Mouse (Mus musculus) embryonic facial prominence, embryonic 11.5 days (tissue): ENCODE measurements at regions not wholly inside any gene's neighbourhood (a gene's known extent, or its start where the extent isn't known, plus 50 kb on each side); places are given as distances from the start of the nearest gene placed in this dataset.
A peak's percentile ranks its signal among the peaks of the same experiment; 100 is the strongest.

Source experiments
- ATAC-seq: fragments of 200-750 bp; cut with Nextera tagmentation; replicated peaks from 2 replicates; pipeline ENCODE4 v1.8.0; 2017; ENCODE audit warnings: low read depth; ENCODE audit not compliant: insufficient number of reproducible peaks, low FRiP score, low TSS enrichment
- DNase-seq: peaks from one replicate; pipeline ENCODE4 v3.0.0-alpha.2; 2015; ENCODE audit warnings: low spot score
- H3K27ac ChIP-seq: fragments of 300-500 bp; sonication (generic); replicated peaks from 2 replicates; pipeline ENCODE4 v1.5.1; 2014; ENCODE audit warnings: mild to moderate bottlenecking, low read depth, low read length, control low read depth
- H3K27me3 ChIP-seq: fragments of 300-500 bp; sonication (generic); 2 replicates; pipeline ENCODE4 v1.6.1; 2014; ENCODE audit warnings: mild to moderate bottlenecking, low read length, moderate library complexity, mixed read lengths; ENCODE audit not compliant: control insufficient read depth, insufficient read depth
- H3K36me3 ChIP-seq: fragments of 300-500 bp; sonication (generic); replicated peaks from 2 replicates; pipeline ENCODE4 v1.6.1; 2014; ENCODE audit warnings: low read depth, mild to moderate bottlenecking, low read length, moderate library complexity, mixed read lengths; ENCODE audit not compliant: control insufficient read depth, insufficient read depth
- H3K4me1 ChIP-seq: fragments of 300-500 bp; sonication (generic); 2 replicates; pipeline ENCODE4 v1.6.1; 2014; ENCODE audit warnings: low read length, mixed read lengths; ENCODE audit not compliant: control insufficient read depth, insufficient read depth
- H3K4me2 ChIP-seq: fragments of 300-500 bp; sonication (generic); 2 replicates; pipeline ENCODE4 v1.6.1; 2014; ENCODE audit warnings: low read depth, mild to moderate bottlenecking, control low read depth, low read length, moderate library complexity
- H3K4me3 ChIP-seq: fragments of 300-500 bp; sonication (generic); 2 replicates; pipeline ENCODE4 v1.5.1; 2014; ENCODE audit warnings: low read depth, low read length, control low read depth
- H3K9ac ChIP-seq: fragments of 300-500 bp; sonication (generic); replicated peaks from 2 replicates; pipeline ENCODE4 v1.6.1; 2014; ENCODE audit warnings: mild to moderate bottlenecking, control low read depth, low read length
- H3K9me3 ChIP-seq: fragments of 300-500 bp; sonication (generic); replicated peaks from 2 replicates; pipeline ENCODE4 v1.6.1; 2016; ENCODE audit warnings: mild to moderate bottlenecking, low read length, inconsistent platforms, mixed read lengths; ENCODE audit not compliant: control insufficient read depth
- whole genome bisulfite sequencing: fragments of 180-500 bp; shearing (Covaris S2); extraction: QIAGEN DNeasy Blood & Tissue Kit; methylation state at CpG from one replicate; pipeline ENCODE4 v1.1.7; 2014; 5-methylcytosine and 5-hydroxymethylcytosine counted together

DNA sequence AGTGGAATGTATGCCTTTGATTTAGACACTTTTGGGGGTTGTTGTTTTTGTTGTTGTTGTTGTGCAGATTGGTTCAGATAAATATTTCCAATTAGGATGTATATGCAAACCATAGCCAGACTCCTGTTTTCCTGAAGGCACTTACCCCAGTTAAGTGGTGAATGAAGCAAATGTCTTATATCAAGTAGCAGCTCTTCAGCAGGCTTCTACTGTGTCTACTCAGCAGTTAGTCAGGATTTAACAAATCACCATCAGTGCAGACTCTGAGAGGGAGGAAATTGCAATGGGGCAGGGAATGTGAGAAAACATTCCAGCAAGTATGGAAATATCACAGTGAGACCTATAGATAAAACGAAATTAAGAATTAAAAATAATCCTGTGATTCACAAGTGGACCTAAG lies 282.7 kb downstream of the Fam84a start:
- WGBS, result 62% methylated on average over 1 of the region's 1 CpGs
- no peak overlapping the region for H3K4me2 ChIP-seq
- no peak for DNase-seq

DNA sequence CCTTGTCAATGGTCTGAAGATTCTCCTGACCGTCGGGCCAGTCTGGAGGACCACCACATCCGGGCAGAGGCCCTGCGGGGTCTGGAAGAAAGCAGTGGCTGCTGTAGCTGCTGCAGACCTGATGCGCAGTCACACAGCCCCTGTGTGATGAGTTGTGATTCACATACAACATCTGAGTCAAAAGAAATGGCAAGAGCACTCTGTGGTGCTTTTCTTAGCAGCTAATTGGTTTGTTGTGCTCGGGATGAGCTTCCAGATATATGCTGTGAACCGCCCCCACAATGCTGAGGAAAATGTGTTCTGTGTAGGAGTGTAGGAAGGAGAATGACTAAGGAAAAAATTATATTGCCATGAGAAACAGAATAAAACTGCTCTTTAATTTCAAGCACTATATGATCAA lies 290.6 kb downstream of the Fam84a start:
- 92% methylated on average over 7 of the region's 7 CpGs for WGBS
- H3K4me1 ChIP-seq, result no peaks in the 10 kb centered on the region
- H3K9me3 ChIP-seq, result no peaks in the 10 kb centered on the region
- DNase-seq, result no peak
- no peak overlapping the region for H3K9ac ChIP-seq
- H3K27ac ChIP-seq, result no peak overlapping the region
- no peaks in the 10 kb centered on the region for H3K36me3 ChIP-seq
- no peak for ATAC-seq
- H3K27me3 ChIP-seq, result no peaks in the 10 kb centered on the region
- H3K4me3 ChIP-seq, result no peak overlapping the region
- no peak overlapping the region for H3K4me2 ChIP-seq

More for the DNA sequence above, 282.7 kb downstream of the Fam84a start:
- no peaks in the 10 kb centered on the region for H3K27me3 ChIP-seq
- H3K27ac ChIP-seq, result no peak overlapping the region
- ATAC-seq, result no peak
- H3K4me1 ChIP-seq, result no peaks in the 10 kb centered on the region
- H3K36me3 ChIP-seq, result no peaks in the 10 kb centered on the region
- H3K9me3 ChIP-seq, result no peaks in the 10 kb centered on the region
- H3K9ac ChIP-seq, result no peak overlapping the region
- H3K4me3 ChIP-seq, result no peak overlapping the region

DNA sequence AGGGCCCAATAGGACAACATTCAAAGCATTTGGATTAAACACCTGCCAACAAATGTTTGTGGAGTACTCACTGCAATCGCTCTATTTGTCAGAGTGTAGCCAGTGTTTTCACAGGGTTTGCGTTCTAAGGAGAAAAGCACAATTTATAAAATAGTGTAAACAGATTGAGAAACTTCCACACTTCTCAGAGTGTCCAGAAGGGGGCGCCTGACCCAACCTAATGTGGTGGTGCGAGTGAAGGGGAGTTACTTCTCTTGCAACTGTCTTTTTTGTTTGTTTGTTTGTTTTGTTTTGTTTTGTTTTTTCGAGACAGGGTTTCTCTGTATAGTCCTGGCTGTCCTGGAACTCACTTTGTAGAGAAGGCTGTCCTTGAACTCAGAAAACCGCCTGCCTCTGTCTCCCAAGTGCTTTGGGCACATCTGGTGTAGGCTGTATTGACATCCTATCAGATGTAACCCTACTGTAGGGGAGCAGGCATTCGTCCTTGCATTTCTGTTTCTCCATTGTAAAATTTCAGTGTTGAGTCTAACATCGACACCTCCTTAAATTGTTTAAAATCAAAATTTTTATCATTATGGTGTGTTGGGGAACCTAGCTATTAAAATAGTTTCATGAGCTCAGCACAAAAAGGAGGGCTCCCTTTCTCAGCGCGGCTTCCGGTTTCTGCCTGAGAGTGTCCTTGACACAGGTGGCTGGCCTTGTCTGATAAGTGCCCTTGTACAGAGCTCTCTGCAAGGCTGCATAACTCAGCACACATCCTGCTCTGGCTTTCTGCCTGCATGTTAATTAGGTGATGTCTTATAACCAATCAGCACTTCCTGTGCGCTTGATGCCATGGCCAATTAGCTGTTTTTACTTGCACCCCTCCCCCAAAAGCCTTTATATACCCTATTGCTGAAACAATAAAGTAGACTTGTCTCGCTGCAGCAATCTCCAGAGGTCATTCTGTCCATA lies 307.0 kb downstream of the Fam84a start:
- WGBS, result 61% methylated on average over 13 of the region's 13 CpGs
- no peaks in the 10 kb centered on the region for H3K36me3 ChIP-seq
- H3K27ac ChIP-seq, result no peak overlapping the region
- H3K4me2 ChIP-seq, result no peak overlapping the region
- ATAC-seq, result no peak
- no peak overlapping the region for H3K4me3 ChIP-seq
- H3K27me3 ChIP-seq, result no peaks in the 10 kb centered on the region
- no peak overlapping the region for H3K9ac ChIP-seq
- no peaks in the 10 kb centered on the region for H3K4me1 ChIP-seq
- DNase-seq, result peak; percentile 49
- no peaks in the 10 kb centered on the region for H3K9me3 ChIP-seq

DNA sequence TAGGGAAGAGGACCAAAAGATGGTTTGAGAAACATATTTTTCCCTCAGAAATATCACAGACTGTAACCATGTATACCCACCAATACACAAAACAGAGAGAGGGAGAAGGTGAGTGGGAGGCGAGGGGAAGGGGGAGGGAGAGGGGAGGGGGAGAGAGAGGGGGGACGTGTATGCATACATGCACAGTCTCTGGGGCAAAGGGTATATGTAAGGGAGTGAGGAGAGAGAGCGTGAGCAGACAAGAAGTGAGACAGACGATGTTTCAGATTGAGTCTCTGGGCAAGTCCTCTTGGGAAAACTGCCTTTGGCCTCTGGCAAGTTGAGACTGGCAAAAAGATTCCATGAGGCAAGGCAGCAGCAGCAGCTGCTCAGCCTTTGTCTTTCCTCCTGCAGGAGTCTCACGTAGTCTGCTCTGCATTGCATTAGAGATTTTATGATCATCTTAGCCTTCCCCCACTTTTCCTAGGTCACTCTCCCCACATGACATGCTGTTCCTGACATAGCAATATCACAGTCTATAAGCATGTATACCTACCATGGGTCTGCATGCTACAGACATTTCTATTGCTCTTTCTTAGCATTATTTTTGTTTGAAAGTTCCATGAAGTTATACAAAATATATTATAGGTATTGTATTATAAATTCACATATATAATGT lies 308.3 kb downstream of the Fam84a start:
- WGBS, result 47% methylated on average over 4 of the region's 5 CpGs
- no peak for ATAC-seq

DNA sequence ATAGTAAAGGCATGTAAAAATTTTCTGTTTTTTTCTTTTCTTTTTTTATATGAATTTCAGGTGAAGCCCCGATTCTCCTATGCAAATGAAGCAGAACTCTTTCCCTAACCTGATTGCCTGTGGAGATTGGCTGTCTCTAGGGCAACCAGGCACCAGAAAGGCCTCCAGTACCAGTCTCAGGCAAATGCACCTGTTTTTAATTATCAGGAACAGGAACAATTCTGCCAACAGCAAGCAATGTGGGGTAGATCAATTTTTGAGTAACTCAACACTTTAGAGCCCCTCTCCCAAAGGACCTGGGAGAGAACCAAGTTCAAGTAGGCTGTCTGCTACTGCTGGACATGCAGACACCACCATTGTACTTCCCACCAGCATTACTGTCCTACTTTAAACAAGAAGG lies 310.6 kb downstream of the Fam84a start:
- Histone ChIP-seq H3K36me3 (no peaks in the 10 kb centered on the region), H3K4me2 (no peak overlapping the region), H3K4me1 (no peaks in the 10 kb centered on the region), H3K9me3 (no peaks in the 10 kb centered on the region), H3K4me3 (no peak overlapping the region), H3K9ac (no peak overlapping the region), H3K27ac (no peak overlapping the region), H3K27me3 (no peaks in the 10 kb centered on the region)
- ATAC-seq (no peak), DNase-seq (peak; percentile 55)
- 62% methylated on average over 1 of the region's 1 CpGs for WGBS

More for the DNA sequence above, 308.3 kb downstream of the Fam84a start:
- Histone ChIP-seq H3K9me3 (no peaks in the 10 kb centered on the region), H3K27me3 (no peaks in the 10 kb centered on the region), H3K4me3 (no peak overlapping the region), H3K9ac (no peak overlapping the region), H3K27ac (no peak overlapping the region), H3K36me3 (no peaks in the 10 kb centered on the region), H3K4me1 (no peaks in the 10 kb centered on the region), H3K4me2 (no peak overlapping the region)
- DNase-seq, result peak; percentile 29

DNA sequence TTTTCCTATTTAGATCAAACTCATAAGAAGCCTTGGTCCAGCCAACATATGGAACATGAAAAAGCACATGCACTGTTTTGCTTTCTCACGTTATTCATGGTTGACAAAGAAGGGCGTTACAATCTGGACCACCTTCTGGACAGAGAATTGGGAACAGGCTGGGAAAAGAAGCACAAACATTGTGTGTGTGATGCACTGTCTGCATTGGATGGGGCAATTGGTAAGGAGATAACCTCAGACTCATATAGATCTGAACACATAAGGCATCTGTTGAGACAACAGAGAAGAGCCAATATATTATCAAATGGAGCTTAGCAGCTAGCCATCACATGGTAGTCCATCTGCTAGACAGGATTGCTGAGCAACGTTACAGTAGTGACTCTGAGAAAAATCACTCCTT lies 317.1 kb downstream of the Fam84a start:
- 77% methylated on average over 3 of the region's 3 CpGs for WGBS
- ATAC-seq (no peak), DNase-seq (no peak)
- no peak overlapping the region for H3K4me2 ChIP-seq
- no peak overlapping the region for H3K4me3 ChIP-seq
- no peak overlapping the region for H3K27ac ChIP-seq
- no peaks in the 10 kb centered on the region for H3K9me3 ChIP-seq
- no peaks in the 10 kb centered on the region for H3K27me3 ChIP-seq
- H3K36me3 ChIP-seq, result no peaks in the 10 kb centered on the region
- no peaks in the 10 kb centered on the region for H3K4me1 ChIP-seq
- H3K9ac ChIP-seq, result no peak overlapping the region

DNA sequence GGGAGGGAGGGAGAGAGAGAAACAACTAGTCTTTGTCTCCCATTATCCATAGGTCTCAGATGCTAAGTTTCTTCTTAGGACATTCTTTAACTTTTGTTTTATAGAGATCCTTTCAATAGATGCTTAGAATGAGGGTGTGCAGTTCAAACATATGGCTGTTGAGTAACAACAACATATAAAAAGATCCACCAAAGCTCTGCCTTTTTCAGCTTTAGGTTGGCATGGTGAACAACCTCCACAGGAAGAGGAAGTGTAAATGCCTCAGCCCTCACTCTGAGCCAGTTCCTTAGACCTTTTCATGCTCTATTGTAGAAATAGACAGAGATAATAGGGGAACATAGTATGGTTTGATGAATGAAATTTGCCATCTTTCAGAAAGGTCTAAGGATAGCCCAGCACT lies 326.0 kb downstream of the Fam84a start:
- ATAC-seq (no peak), DNase-seq (no peak)
- H3K27ac ChIP-seq, result no peak overlapping the region
- H3K36me3 ChIP-seq, result no peaks in the 10 kb centered on the region
- no peak overlapping the region for H3K9ac ChIP-seq
- H3K4me1 ChIP-seq, result no peaks in the 10 kb centered on the region
- no peaks in the 10 kb centered on the region for H3K9me3 ChIP-seq
- H3K4me3 ChIP-seq, result no peak overlapping the region
- no peaks in the 10 kb centered on the region for H3K27me3 ChIP-seq
- no peak overlapping the region for H3K4me2 ChIP-seq

DNA sequence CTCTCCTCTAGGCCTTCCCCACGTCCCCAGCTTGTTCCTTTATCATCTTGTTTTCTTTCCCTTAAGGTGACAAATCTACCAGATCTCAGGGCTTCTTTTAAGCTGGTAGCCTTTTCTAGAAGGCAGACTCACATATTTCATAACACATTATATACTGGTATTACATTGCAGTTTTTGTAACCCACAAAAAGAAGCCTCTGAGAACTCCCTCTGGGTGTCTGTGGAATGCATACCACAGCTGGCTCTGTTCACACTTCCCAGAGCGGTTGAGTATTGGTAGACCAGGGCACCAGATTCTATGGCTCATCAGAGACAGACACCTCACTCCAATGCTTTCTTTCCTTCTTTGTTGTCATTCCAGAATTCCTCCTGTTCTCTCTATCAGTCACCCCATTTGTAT lies 336.4 kb downstream of the Fam84a start:
- Histone ChIP-seq H3K9ac (no peak overlapping the region), H3K36me3 (no peaks in the 10 kb centered on the region), H3K4me1 (no peaks in the 10 kb centered on the region), H3K27ac (no peak overlapping the region), H3K27me3 (no peaks in the 10 kb centered on the region), H3K4me3 (no peak overlapping the region), H3K4me2 (no peak overlapping the region), H3K9me3 (no peaks in the 10 kb centered on the region)
- ATAC-seq, result no peak
- 79% methylated on average over 2 of the region's 2 CpGs for WGBS
- no peak for DNase-seq
